Mouse (Mus musculus) midbrain, embryonic 12.5 days (tissue): Measurements from ENCODE around the gene Dpy30. TPM values are rescaled to one million over a fixed set of nuclear protein-coding genes. Genes with fewer than 3 reads are reported as not detected.
A peak's percentile ranks its signal among the peaks of the same experiment; 100 is the strongest.
"Not testable (repeated sequence)": the region's sequence is repeated elsewhere in the genome, so short reads cannot be mapped to it uniquely, and the experiment has no call there.

Experiments used
- ATAC-seq: fragments of 200-750 bp; cut with Nextera tagmentation; 2 replicates; pipeline ENCODE4 v1.8.0; 2017; ENCODE audit warnings: low read depth, moderate TSS enrichment, moderate library complexity; ENCODE audit not compliant: low FRiP score
- H3K27ac ChIP-seq: fragments of 300-500 bp; sonication (generic); replicated peaks from 2 replicates; pipeline ENCODE4 v1.5.1; 2016; ENCODE audit warnings: mild to moderate bottlenecking
- H3K27me3 ChIP-seq: fragments of 300-500 bp; sonication (generic); 2 replicates; pipeline ENCODE4 v1.6.1; 2016; ENCODE audit warnings: mild to moderate bottlenecking
- H3K36me3 ChIP-seq: fragments of 300-500 bp; sonication (generic); 2 replicates; pipeline ENCODE4 v1.6.1; 2016
- H3K4me1 ChIP-seq: fragments of 300-500 bp; sonication (generic); 2 replicates; pipeline ENCODE4 v1.6.1; 2016
- H3K4me2 ChIP-seq: fragments of 300-500 bp; sonication (generic); replicated peaks from 2 replicates; pipeline ENCODE4 v1.6.1; 2016; ENCODE audit warnings: mild to moderate bottlenecking, moderate library complexity
- H3K4me3 ChIP-seq: fragments of 300-500 bp; sonication (generic); 2 replicates; pipeline ENCODE4 v1.5.1; 2016; ENCODE audit warnings: mild to moderate bottlenecking
- H3K9ac ChIP-seq: fragments of 300-500 bp; sonication (generic); replicated peaks from 2 replicates; pipeline ENCODE4 v1.6.1; 2016; ENCODE audit warnings: mild to moderate bottlenecking, moderate library complexity
- H3K9me3 ChIP-seq: fragments of 300-500 bp; sonication (generic); 2 replicates; pipeline ENCODE4 v1.6.1; 2016; ENCODE audit warnings: mild to moderate bottlenecking
- WGBS: fragments of 180-500 bp; shearing (Covaris S2); methylation state at CpG from one replicate; pipeline ENCODE4 v1.1.7; 2016; 5-methylcytosine and 5-hydroxymethylcytosine counted together
- polyA plus RNA-seq: library from polyadenylated mRNA; unstranded; fragments of >200 nt; fragmentation: Nextera tagmentation; extraction: Ambion mirVana; gene quantifications from 2 replicates; pipeline ENCODE4 v1.2.1, GENCODE M21; 2016

Dpy30 gene
- polyA plus RNA-seq: 226 and 239 TPM in 2 replicates

- H3K4me3 ChIP-seq: no peak within 1 kb of the TSS
- H3K4me1 ChIP-seq: no peaks in the 10 kb centered on the region
- no peak within 1 kb of the TSS for H3K4me2 ChIP-seq
- H3K36me3 ChIP-seq: no peaks in the 10 kb centered on the region
- no peak within 1 kb of the TSS for H3K9ac ChIP-seq
- H3K27ac ChIP-seq: no peak within 1 kb of the TSS
- WGBS: 86% methylated on average over 2 of the region's 2 CpGs
- no peaks in the 10 kb centered on the region for H3K27me3 ChIP-seq
- no peak for ATAC-seq
- H3K9me3 ChIP-seq: no peaks in the 10 kb centered on the region
These were observed at the start of gene Dpy30 for GRCm38 (mm10) chr17:74323844-74324243. Dpy30 (minus strand) TSS chr17:74323944.

DNA sequence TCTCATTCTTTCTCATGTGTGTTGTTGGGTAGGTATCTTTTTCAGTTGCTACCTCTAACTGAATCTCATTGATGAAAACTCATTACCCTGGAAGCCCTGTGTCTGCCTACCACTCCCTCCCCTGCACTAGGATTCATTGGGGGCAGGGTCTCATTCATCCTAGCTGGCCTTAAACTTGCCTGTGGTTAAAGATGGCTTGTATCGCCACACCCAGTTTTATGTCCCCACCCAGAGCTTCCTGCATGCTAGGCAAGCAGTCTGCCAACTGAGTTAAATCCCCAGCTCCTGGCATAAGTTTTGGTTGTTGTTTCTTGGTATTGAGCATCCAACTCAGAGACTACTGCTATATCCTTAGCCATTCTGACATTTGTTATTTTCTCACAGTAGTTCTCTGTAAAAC lies 39.8 kb upstream of the Dpy30 start:
- Histone ChIP-seq H3K4me1 (no peaks in the 10 kb centered on the region), H3K27me3 (no peaks in the 10 kb centered on the region), H3K4me3 (no peak overlapping the region), H3K9ac (no peak overlapping the region), H3K4me2 (no peak overlapping the region), H3K36me3 (peaks cover 55% of the 10 kb centered on the region), H3K27ac (no peak overlapping the region), H3K9me3 (no peaks in the 10 kb centered on the region)
- WGBS: 96% methylated on average over 1 of the region's 1 CpGs
- no peak for ATAC-seq

GRCm38 (mm10) chr17:74341151-74341550 lies 17.4 kb upstream of the Dpy30 start:
- no peak overlapping the region for H3K27ac ChIP-seq
- peaks cover 32% of the 10 kb centered on the region for H3K4me1 ChIP-seq
- H3K4me3 ChIP-seq: peak overlapping the region; percentile 99
- H3K9ac ChIP-seq: no peak overlapping the region
- H3K4me2 ChIP-seq: peak overlapping the region; percentile 69
- WGBS: 43% methylated on average over 5 of the region's 5 CpGs
- no peaks in the 10 kb centered on the region for H3K27me3 ChIP-seq
- H3K9me3 ChIP-seq: no peaks in the 10 kb centered on the region
- peaks cover 13% of the 10 kb centered on the region for H3K36me3 ChIP-seq
- no peak for ATAC-seq

DNA sequence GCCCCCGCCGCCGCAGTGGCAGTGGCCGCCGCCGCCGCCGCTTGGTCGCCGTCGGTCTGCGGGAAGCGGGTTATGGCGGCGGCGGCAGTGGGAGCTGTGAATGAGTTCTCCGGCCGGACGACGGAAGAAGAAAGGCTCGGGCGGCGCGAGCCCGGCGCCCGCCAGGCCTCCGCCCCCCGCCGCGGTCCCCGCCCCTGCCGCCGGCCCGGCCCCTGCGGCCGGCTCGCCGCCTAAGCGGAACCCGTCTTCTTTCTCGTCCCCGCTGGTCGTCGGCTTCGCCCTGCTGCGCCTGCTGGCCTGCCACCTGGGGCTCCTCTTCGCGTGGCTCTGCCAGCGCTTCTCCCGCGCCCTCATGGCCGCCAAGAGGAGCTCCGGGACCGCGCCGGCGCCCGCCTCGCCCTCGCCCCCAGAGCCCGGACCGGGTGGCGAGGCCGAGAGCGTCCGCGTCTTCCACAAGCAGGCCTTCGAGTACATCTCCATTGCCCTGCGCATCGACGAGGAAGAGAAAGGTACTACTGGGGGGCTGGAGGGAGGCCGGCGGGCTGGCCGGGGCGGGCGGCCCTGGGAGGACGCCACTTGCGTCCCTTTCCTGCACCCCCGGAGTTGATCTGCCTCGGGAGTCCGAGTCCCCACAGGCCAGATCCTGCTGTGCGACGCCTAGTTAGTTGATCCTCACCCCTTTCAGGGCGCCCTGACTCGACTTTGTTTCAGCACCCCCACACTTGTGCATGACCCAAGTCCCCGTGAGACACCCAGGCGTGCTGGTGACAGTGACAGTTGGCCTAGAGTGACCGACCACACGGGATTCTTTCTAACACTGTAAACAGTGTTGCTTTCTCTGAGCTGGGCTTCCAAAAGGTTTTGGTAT lies 15.4 kb upstream of the Dpy30 start, which contains the start of gene Spast:
Gene Spast (plus strand): TSS at position 51 of the 868 bp plus-strand sequence.
- peak within 1 kb of the TSS; percentile 99 for H3K4me3 ChIP-seq
- H3K27me3 ChIP-seq: no peaks in the 10 kb centered on the region
- H3K27ac ChIP-seq: peak within 1 kb of the TSS; percentile 98
- peaks cover 32% of the 10 kb centered on the region for H3K4me1 ChIP-seq
- under 1% methylated on average over 70 of the region's 90 CpGs for WGBS
- peak within 1 kb of the TSS; percentile 99 for H3K9ac ChIP-seq
- peak within 1 kb of the TSS; percentile 69 for H3K4me2 ChIP-seq
- H3K36me3 ChIP-seq: peaks cover 8% of the 10 kb centered on the region
- H3K9me3 ChIP-seq: no peaks in the 10 kb centered on the region
- ATAC-seq: peak; percentile 77

DNA sequence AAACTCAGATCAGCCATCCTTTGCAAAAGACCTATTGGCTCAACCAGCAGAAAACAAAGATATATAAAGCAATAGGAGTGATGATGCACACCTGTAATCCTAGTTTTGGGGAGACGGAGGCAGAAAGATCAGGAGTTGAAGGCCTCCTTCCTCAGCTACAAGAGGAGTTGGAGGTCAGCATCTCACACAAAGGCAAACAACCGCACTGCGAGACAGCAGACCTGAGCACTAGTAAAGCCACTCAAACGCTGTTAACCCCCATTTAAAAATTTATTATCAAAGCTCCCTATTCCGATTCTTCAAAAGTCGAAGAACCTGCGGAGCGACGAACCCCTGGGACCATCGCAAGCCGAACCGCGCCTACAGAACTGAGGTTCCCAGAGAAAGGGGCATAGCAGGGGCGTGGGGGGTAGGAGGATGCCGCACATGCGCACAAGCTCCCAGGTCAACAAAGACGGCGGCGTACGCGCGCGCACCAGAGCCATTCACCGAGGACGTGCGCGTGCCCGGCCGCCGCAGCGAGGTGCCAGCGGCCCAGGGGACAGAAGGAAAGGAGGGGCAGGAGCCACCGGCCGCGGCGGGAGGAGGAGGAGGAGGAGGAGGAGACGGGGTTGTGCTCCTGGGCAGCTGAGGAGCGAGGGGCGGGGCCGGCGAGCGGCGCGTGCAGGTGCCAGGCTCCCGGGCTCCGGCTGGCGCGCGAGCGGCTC lies 14.6 kb upstream of the Dpy30 start:
- H3K27ac ChIP-seq: peak overlapping the region; percentile 98
- H3K4me1 ChIP-seq: peaks cover 32% of the 10 kb centered on the region
- no peaks in the 10 kb centered on the region for H3K27me3 ChIP-seq
- H3K36me3 ChIP-seq: 0 out of 2 replicates have a peak, but pooled peaks cover 2% of the 10 kb centered on the region
- H3K4me3 ChIP-seq: peak overlapping the region; percentile 99
- H3K9ac ChIP-seq: peak overlapping the region; percentile 99
- under 1% methylated on average over 48 of the region's 50 CpGs for WGBS
- H3K9me3 ChIP-seq: no peaks in the 10 kb centered on the region
- ATAC-seq: peak; percentile 94
- H3K4me2 ChIP-seq: peak overlapping the region; percentile 69

DNA sequence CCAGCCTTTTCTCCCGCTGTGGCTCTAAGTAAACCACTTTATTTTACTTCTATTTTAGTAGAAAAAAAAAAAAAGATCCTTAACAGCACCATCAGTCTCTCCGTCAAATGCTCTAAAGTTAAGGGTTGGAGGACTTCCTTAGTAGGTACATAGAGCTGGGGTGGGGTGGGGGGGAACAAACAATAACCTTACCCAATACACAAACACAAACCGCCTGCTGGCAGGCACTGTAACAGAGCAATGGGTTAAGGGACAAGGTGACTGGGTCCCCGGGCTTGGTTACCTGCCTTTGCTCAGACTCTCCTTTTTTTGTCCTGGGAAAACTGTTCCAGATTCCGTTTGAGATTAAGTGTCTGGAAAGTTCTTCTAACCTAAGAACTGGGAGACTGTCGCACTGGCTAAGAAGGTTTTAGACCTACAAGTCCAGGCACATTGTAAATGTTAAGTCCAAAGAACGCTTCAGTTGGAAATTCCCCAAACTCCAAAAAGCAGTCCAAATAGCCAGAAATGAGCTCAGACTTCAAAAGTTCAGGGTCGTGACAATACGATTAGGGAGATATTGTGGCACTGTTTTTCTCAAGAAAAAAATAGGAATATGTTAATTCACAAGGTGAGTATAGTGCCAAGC lies 7.4 kb upstream of the Dpy30 start:
- H3K9me3 ChIP-seq: no peaks in the 10 kb centered on the region
- H3K27ac ChIP-seq: no peak overlapping the region
- H3K9ac ChIP-seq: no peak overlapping the region
- no peak for ATAC-seq
- 82% methylated on average over 9 of the region's 9 CpGs for WGBS
- no peak overlapping the region for H3K4me2 ChIP-seq
- H3K4me1 ChIP-seq: no peaks in the 10 kb centered on the region
- H3K27me3 ChIP-seq: no peaks in the 10 kb centered on the region
- H3K4me3 ChIP-seq: no peak overlapping the region
- no peaks in the 10 kb centered on the region for H3K36me3 ChIP-seq

DNA sequence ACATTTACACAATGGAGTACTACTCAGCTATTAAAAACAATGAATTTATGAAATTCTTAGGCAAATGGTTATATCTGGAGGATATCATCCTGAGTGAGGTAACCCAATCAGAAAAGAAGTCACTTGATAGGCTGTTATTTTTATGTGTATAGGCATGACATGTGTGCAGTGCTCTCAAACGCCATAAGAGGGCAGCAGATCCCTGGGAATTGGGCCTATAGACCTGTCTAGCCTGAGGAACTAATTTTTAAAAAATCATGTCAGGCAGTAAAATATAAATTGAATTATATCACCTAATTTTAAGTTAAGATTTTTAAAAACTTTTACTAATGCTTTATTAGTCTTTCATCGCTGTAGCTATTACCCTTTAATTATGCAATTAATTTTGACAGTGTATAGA lies 4.4 kb upstream of the Dpy30 start:
- not testable (repeated sequence) for H3K27ac ChIP-seq, H3K4me2 ChIP-seq, H3K27me3 ChIP-seq, H3K36me3 ChIP-seq, ATAC-seq, H3K4me3 ChIP-seq, H3K9me3 ChIP-seq, H3K9ac ChIP-seq, H3K4me1 ChIP-seq
- 49% methylated on average over 2 of the region's 2 CpGs for WGBS

- H3K4me2 ChIP-seq, H3K36me3 ChIP-seq, H3K27ac ChIP-seq, H3K4me3 ChIP-seq, H3K9ac ChIP-seq, ATAC-seq, H3K27me3 ChIP-seq, H3K9me3 ChIP-seq, H3K4me1 ChIP-seq: not testable (repeated sequence)
- WGBS: 85% methylated on average over 7 of the region's 7 CpGs
These were observed 3.5 kb upstream of the Dpy30 start for GRCm38 (mm10) chr17:74327195-74327594.

- 54% methylated on average over 5 of the region's 5 CpGs for WGBS
- no peak for ATAC-seq
These were observed 1.2 kb downstream of the Dpy30 start for GRCm38 (mm10) chr17:74322400-74323054.

DNA sequence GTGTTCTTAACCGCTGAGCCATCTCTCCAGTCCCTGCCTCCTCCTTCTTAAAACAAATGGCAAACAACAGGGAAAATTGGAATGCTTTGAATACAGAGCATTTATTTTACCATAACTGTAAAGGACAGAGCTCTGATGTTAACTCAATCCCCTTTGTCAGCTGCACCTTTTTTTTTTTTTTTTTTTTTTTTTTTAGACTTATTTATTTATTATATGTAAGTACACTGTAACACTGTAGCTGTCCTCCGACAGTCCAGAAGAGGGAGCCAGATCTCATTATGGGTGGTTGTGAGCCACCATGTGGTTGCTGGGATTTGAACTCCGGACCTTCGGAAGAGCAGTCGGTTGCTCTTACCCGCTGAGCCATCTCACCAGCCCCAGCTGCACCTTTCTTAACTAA lies 5.0 kb downstream of the Dpy30 start:
- H3K9ac ChIP-seq: no peak overlapping the region
- H3K4me2 ChIP-seq: no peak overlapping the region
- no peaks in the 10 kb centered on the region for H3K9me3 ChIP-seq
- ATAC-seq: no peak
- WGBS: 94% methylated on average over 6 of the region's 6 CpGs
- H3K27ac ChIP-seq: no peak overlapping the region
- no peaks in the 10 kb centered on the region for H3K27me3 ChIP-seq
- H3K4me3 ChIP-seq: no peak overlapping the region
- peaks cover 19% of the 10 kb centered on the region for H3K4me1 ChIP-seq
- 0 out of 2 replicates have a peak, but pooled peaks cover 4% of the 10 kb centered on the region for H3K36me3 ChIP-seq

More at GRCm38 (mm10) chr17:74322400-74323054, 1.2 kb downstream of the Dpy30 start:
- H3K4me3 ChIP-seq: no peak overlapping the region
- H3K36me3 ChIP-seq: no peaks in the 10 kb centered on the region
- no peaks in the 10 kb centered on the region for H3K9me3 ChIP-seq
- H3K27ac ChIP-seq: no peak overlapping the region
- H3K9ac ChIP-seq: no peak overlapping the region
- H3K4me2 ChIP-seq: no peak overlapping the region
- no peaks in the 10 kb centered on the region for H3K27me3 ChIP-seq
- H3K4me1 ChIP-seq: no peaks in the 10 kb centered on the region

DNA sequence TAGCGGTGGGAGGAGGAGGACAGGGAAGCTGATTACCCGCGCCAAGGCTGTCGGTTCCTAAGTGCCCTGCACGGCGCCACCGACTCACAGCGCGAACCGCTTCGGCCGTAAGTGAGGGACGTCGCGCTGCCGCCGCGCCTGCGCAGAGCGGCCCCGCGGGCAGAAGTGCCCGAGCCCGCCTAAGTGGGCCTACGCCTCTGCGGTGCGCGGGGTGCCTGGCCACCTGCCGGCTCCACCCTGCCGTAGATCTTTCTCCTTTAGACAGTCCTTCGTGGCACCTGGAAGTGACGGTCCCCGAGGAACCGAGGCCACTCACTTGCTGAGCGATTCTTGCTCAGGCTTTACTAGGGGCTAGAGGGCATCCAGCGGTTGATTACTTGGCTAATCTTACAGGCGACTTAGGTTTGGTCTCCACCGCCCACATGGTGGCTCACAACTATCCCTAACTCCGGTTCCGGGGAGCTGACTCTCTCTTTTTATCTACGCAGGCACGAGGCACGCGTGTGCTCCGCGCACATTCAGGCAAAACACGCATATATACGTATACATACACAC lies 7.4 kb downstream of the Dpy30 start:
- peaks cover 11% of the 10 kb centered on the region; the same call in 1 of the 2 replicates for H3K36me3 ChIP-seq
- no peaks in the 10 kb centered on the region for H3K9me3 ChIP-seq
- under 1% methylated on average over 48 of the region's 48 CpGs for WGBS
- H3K27me3 ChIP-seq: no peaks in the 10 kb centered on the region
- H3K27ac ChIP-seq: peak overlapping the region; percentile 89
- peak; percentile 96 for ATAC-seq
- H3K4me3 ChIP-seq: peak overlapping the region; percentile 67
- H3K4me2 ChIP-seq: peak overlapping the region; percentile 73
- peaks cover 19% of the 10 kb centered on the region for H3K4me1 ChIP-seq
- H3K9ac ChIP-seq: peak overlapping the region; percentile 72
